Mouse (Mus musculus): Measurements from ENCODE around the gene Lsm4.

DNA sequence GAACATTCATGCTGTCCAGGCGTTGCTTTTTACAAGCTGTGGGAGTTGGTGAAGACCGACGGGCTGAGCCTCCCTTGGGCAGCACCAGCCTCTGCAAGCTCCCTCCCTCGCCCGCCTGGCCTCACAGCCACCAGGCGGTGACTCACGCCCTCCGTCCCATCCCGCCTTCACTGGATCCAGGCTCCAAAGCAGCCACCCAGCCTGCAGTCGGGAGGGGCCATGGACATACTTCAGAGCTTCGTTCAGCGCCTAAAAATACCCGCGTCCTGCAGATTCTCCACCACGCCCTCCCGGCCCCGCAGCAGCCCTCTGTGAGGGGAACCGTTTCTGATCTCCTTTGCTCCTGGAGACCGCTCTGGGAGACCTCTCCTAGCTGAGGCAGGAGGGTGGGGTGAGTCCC, 9.1 kb downstream of the Lsm4 start:
- TF ChIP-seq CTCF (IDR thresholded peaks at IDR 0.05; ENCODE audit: control insufficient read depth, insufficient read depth, insufficient read length) (no peak), MYOD1 (IDR thresholded peaks at IDR 0.05; ENCODE audit: control insufficient read depth, insufficient read length, low read depth) (no peak), MAX (IDR thresholded peaks at IDR 0.05) (peak; percentile 67), MYOG (IDR thresholded peaks at IDR 0.05; ENCODE audit: control insufficient read depth, extremely low read depth, insufficient read length) (no peak), FOSL1 (IDR thresholded peaks at IDR 0.05; ENCODE audit: insufficient read depth, low read length, poor library complexity, severe bottlenecking) (peak; percentile 28), USF1 (IDR thresholded peaks at IDR 0.05; ENCODE audit: low read depth) (no peak)
